Mouse (Mus musculus) small intestine, adult 2 months (tissue): ENCODE results near the gene Ifit3b.

Source experiments
- CTCF ChIP-seq: fragments of 200-500 bp; IDR thresholded peaks from 2 replicates; pipeline ENCODE4 v1.5.1; 2012; ENCODE audit warnings: low read depth, mild to moderate bottlenecking, control low read depth, inconsistent platforms, low read length, moderate library complexity, mixed read lengths; ENCODE audit not compliant: insufficient replicate concordance, insufficient read length; ENCODE audit errors: extremely low read depth
- POLR2A ChIP-seq: fragments of 200-500 bp; IDR thresholded peaks from 2 replicates; pipeline ENCODE4 v1.6.1; 2012; ENCODE audit warnings: low read depth, mild to moderate bottlenecking, control low read depth, inconsistent platforms, low read length, moderate library complexity

- TF ChIP-seq POLR2A (no peak), CTCF (no peak)
These were observed 43.2 kb downstream of the Ifit3b start for GRCm38 (mm10) chr19:34650997-34651396.
